Mouse (Mus musculus) layer of hippocampus, adult 2 months (tissue): ENCODE results near the gene Chst8. TPM values are rescaled to one million over a fixed set of nuclear protein-coding genes. Genes with fewer than 3 reads are reported as not detected.
A peak's percentile ranks its signal among the peaks of the same experiment; 100 is the strongest.

Experiments
- DNase-seq, 2 experiments: peaks; one replicate each; pipeline ENCODE4 v3.0.0; 2022; ENCODE audit warnings: low spot score in 2 of 2
- H3K27ac ChIP-seq: fragments of 200-600 bp; 2 replicates; pipeline ENCODE4 v1.8.1; 2022
- H3K4me3 ChIP-seq: fragments of 200-600 bp; 2 replicates; pipeline ENCODE4 v1.8.1; 2022; ENCODE audit warnings: mild to moderate bottlenecking
- CTCF ChIP-seq: fragments of 200-600 bp; conservative IDR thresholded peaks from 2 replicates; pipeline ENCODE4 v1.8.1; 2022; ENCODE audit warnings: antibody characterized with exemption, mild to moderate bottlenecking, moderate library complexity
- total RNA-seq, 2 experiments: library from RNA; stranded (reverse); gene quantifications; 2 replicates each; pipeline ENCODE4 v1.2.3; 2021

Gene Chst8
- total RNA-seq, 2 experiments from 2014 or later, result 25.7 to 39.9 TPM

DNA sequence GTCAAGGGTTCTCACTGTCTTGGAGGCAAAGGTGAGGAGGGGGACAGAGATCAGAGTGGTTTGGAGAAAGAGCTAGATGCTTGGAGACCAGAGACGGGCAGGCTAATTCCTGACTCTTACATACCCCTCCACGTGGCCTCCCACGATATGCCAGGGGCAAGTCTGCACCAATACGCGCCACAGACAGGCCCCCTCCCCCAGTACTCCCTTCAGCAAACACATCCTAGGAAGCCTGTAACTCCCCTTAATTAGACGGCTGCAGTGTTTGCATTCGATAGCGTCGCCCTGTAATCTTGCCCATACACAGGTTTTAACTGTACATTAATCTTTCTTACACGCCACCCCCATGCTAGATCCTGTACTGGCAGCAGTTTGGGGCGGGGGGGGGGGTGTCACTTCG is 14.5 kb downstream of the Chst8 start:
- no peak overlapping the region for H3K4me3 ChIP-seq
- TF ChIP-seq CTCF, result no peak
- no peak for DNase-seq
- H3K27ac ChIP-seq, result no peak overlapping the region

GRCm38 (mm10) chr7:34790459-34790858 is 22.1 kb downstream of the Chst8 start:
- Histone ChIP-seq H3K27ac (no peak overlapping the region), H3K4me3 (no peak overlapping the region)
- peak; percentile 55 for TF ChIP-seq CTCF
- no peak for DNase-seq

DNA sequence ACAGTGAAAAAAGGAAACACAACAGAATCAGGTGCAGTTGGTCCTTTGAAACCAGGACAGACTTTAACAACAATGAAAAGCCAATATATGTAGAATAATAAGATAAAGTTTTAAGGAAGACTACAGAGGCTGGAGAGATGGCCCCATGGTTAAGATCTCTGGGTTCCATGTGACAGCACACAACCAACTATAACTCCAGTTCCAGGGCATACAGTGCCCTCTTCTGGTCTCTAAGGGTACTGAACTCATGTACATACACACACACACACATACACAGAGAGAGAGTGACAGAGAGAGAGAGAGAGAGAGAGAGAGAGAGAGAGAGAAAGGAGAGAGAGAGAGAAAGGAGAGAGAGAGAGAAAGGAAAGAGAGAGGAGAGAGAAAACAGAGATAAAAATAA is 25.3 kb downstream of the Chst8 start:
- no peak overlapping the region for H3K4me3 ChIP-seq

DNA sequence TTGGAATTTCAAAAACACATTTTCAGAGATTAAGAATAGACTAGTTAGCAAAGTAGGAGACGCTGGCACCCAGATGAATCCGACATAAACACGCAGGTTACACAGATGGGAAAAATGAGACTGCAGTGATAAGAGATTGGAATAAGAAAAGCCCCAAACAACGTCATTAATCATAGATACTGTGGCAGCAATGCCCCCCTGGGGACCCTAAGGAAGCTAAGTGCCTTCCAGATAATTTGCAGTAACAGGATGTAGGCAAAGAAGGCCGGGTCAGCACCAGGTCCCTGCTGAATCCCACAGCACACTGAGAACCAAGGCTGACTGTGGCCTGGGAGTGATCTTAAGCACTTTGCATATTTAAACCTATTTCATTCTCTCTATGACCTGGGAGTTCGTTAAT is 27.5 kb downstream of the Chst8 start:
- no peak for DNase-seq
- TF ChIP-seq CTCF, result no peak
- H3K27ac ChIP-seq, result peak overlapping the region; percentile 23; the same call in 1 of the 2 replicates
- no peak overlapping the region for H3K4me3 ChIP-seq

More for the DNA sequence above, 25.3 kb downstream of the Chst8 start:
- no peak for DNase-seq
- no peak; the same call in 1 of the 2 replicates for TF ChIP-seq CTCF
- no peak overlapping the region for H3K27ac ChIP-seq

- DNase-seq, result no peak
- no peak for TF ChIP-seq CTCF
- no peak overlapping the region for H3K4me3 ChIP-seq
- H3K27ac ChIP-seq, result peak overlapping the region; percentile 23; the same call in 1 of the 2 replicates
These were observed 28.0 kb downstream of the Chst8 start for GRCm38 (mm10) chr7:34784469-34784868.

GRCm38 (mm10) chr7:34781988-34782387 is 30.5 kb downstream of the Chst8 start:
- no peak for DNase-seq
- H3K4me3 ChIP-seq, result no peak overlapping the region
- H3K27ac ChIP-seq, result no peak overlapping the region
- peak; percentile 62 for TF ChIP-seq CTCF

DNA sequence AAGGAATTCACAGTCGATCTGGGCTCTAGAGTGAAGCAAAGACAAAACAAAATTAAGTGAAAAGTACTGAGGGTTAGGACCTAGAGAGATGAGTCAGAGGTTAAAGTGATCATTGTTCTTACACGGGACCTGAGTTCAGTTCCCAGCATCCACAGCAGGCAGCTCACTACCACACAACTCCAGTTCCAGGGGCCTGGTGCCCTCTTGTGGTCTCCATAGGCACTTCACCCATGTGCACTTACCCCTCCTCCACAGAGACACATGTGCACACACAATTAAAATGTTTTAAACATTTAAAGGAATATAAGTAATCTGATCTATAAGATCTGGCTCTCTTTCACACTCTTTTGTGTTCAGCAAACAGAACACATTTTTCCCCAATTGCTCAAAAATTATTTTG is 31.3 kb downstream of the Chst8 start:
- no peak for DNase-seq
- peak; percentile 62 for TF ChIP-seq CTCF
- Histone ChIP-seq H3K27ac (no peak overlapping the region), H3K4me3 (no peak overlapping the region)

DNA sequence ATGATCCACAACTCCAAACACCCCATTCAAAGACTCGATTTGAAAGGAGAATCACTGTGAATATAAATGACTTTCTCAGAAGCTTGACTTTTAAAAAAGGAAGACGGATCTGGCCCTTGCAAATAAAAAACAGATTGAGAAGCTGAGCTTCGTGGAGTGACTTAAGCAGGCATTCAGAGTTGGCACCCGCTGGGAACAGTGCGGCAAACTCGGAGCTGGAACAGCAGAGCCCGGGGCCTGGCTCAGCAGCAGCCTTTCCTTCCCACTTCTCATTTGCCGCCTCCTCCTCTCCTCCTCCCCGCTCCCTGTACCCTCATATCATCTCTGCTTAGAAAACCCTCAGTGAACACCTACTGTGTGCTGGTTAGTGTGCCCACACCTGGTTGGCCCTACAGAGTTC is 34.1 kb downstream of the Chst8 start:
- Histone ChIP-seq H3K27ac (peak overlapping the region; percentile 66), H3K4me3 (no peak overlapping the region)
- TF ChIP-seq CTCF, result no peak
- peak; percentile 59 to 81 for DNase-seq

DNA sequence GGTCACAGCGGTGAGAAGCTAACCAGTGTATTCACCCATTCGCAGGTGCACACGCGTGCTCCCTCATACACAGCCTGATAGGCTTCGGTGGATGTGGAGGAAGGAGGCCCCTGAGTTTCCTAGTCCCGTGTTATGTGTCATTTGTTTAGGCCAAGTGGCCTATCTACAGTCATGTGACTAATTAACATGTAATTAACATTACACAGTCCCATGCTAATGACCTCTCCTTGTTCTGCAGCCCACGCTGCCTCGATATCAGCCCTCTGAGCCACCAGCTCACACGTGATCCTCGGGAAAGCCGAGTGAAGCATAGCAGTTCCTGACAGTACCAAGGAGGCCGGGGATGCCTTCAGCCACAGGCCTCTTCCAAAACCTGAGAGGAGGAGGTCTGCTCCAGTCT is 36.9 kb downstream of the Chst8 start:
- Histone ChIP-seq H3K4me3 (no peak overlapping the region), H3K27ac (no peak overlapping the region)
- DNase-seq, result no peak
- TF ChIP-seq CTCF, result no peak

DNA sequence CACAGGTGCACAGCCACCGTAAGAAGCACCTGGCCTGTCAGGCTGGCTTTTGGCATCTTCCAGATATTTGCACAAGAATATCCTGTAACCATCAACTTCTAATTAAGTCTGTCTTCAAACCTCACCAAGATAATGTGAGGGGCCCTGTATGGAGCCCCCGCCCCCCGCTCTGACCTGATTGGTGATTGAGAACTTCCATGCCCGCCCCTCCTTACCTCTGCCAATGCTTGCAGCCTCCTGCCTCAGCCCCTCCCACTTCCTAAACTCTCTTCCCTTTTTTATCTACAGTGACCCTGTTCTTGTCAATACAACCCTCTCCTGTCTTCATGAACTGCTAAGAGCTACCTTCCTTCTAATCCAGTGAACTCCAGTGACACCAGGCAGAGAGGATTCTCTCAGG is 37.6 kb downstream of the Chst8 start:
- no peak overlapping the region for H3K27ac ChIP-seq
- no peak for TF ChIP-seq CTCF
- no peak for DNase-seq
- no peak overlapping the region for H3K4me3 ChIP-seq

- peak overlapping the region; percentile 72 for H3K27ac ChIP-seq
- peak; percentile 45 to 56 for DNase-seq
- no peak for TF ChIP-seq CTCF
- peak overlapping the region; percentile 45 for H3K4me3 ChIP-seq
These were observed 38.5 kb downstream of the Chst8 start for GRCm38 (mm10) chr7:34774020-34774419.

GRCm38 (mm10) chr7:34773309-34773708 is 39.2 kb downstream of the Chst8 start:
- TF ChIP-seq CTCF, result no peak
- H3K4me3 ChIP-seq, result no peak overlapping the region
- DNase-seq, result no peak
- peak overlapping the region; percentile 72; the same call in 1 of the 2 replicates for H3K27ac ChIP-seq

DNA sequence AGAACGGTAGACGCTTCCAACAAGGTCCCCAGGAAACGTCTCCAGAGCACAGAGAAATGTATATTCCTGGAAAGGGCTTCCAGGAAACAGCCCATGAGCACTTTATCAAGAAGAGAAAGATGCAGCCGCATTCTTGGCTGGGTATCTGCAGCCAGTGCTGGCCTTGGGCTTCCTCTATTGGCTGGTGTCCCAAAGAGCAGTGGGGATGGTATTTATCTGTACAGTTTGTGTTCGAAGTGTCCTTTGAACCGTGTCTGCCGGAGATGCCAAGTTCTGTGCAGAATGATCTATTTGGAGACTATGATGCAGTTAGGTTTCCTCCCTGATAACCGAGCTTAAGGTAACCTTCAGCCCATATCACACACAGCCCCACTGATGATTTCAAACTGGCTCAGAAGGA is 43.0 kb downstream of the Chst8 start:
- TF ChIP-seq CTCF, result no peak
- Histone ChIP-seq H3K4me3 (no peak overlapping the region), H3K27ac (no peak overlapping the region)
- DNase-seq, result no peak

- no peak overlapping the region for H3K4me3 ChIP-seq
- DNase-seq, result no peak
- no peak for TF ChIP-seq CTCF
- no peak overlapping the region for H3K27ac ChIP-seq
These were observed 48.0 kb downstream of the Chst8 start for GRCm38 (mm10) chr7:34764250-34765148.
